Mouse (Mus musculus) embryonic fibroblast, embryonic 13.5 days (primary cell): ENCODE results near the gene Ndst4.

Source experiments
- CTCF ChIP-seq: IDR thresholded peaks from 2 replicates; pipeline ENCODE4 v1.5.1; 2011; ENCODE audit warnings: mild to moderate bottlenecking, control low read depth, low read length, moderate library complexity, borderline replicate concordance; ENCODE audit not compliant: insufficient read depth
- POLR2A ChIP-seq: IDR thresholded peaks from 2 replicates; pipeline ENCODE4 v1.6.1; 2011; ENCODE audit warnings: low read depth, mild to moderate bottlenecking, control low read depth, low read length, moderate library complexity

GRCm38 (mm10) chr3:125466894-125467652 is 63.2 kb downstream of the Ndst4 start:
- TF ChIP-seq POLR2A (no peak), CTCF (no peak)
